Mouse (Mus musculus): ENCODE results near the gene Pde10a.

Gene Pde10a

GRCm38 (mm10) chr17:9033511-9033910, 508.3 kb downstream of the Pde10a start:
- DNase-seq (ENCODE audit: low spot score in 2 of 2): no peak

GRCm38 (mm10) chr17:9035561-9036348, 510.6 kb downstream of the Pde10a start:
- DNase-seq (ENCODE audit: low spot score in 2 of 2): no peak
